Mouse (Mus musculus) forebrain, embryonic 12.5 days (tissue): Measurements from ENCODE around the gene Btbd9. TPM values are rescaled to one million over a fixed set of nuclear protein-coding genes. Genes with fewer than 3 reads are reported as not detected.

Experiments
- ATAC-seq: fragments of 200-750 bp; cut with Nextera tagmentation; 2 replicates; pipeline ENCODE4 v1.8.0; 2017; ENCODE audit warnings: moderate TSS enrichment; ENCODE audit not compliant: low FRiP score
- H3K27ac ChIP-seq: fragments of 300-500 bp; sonication (generic); 2 replicates; pipeline ENCODE4 v1.5.1; 2016; ENCODE audit warnings: mild to moderate bottlenecking
- H3K27me3 ChIP-seq: fragments of 300-500 bp; sonication (generic); 2 replicates; pipeline ENCODE4 v1.6.1; 2016; ENCODE audit warnings: mild to moderate bottlenecking
- H3K36me3 ChIP-seq: fragments of 300-500 bp; sonication (generic); replicated peaks from 2 replicates; pipeline ENCODE4 v1.6.1; 2016; ENCODE audit warnings: mild to moderate bottlenecking
- H3K4me1 ChIP-seq: fragments of 300-500 bp; sonication (generic); 2 replicates; pipeline ENCODE4 v1.6.1; 2016
- H3K4me2 ChIP-seq: fragments of 300-500 bp; sonication (generic); 2 replicates; pipeline ENCODE4 v1.6.1; 2016; ENCODE audit warnings: mild to moderate bottlenecking, moderate library complexity
- H3K4me3 ChIP-seq: fragments of 300-500 bp; sonication (generic); replicated peaks from 2 replicates; pipeline ENCODE4 v1.5.1; 2016; ENCODE audit warnings: mild to moderate bottlenecking
- H3K9ac ChIP-seq: fragments of 300-500 bp; sonication (generic); 2 replicates; pipeline ENCODE4 v1.6.1; 2016; ENCODE audit warnings: mild to moderate bottlenecking
- H3K9me3 ChIP-seq: fragments of 300-500 bp; sonication (generic); 2 replicates; pipeline ENCODE4 v1.6.1; 2016
- WGBS: fragments of 180-500 bp; shearing (Covaris S2); methylation state at CpG from one replicate; pipeline ENCODE4 v1.1.7; 2016; 5-methylcytosine and 5-hydroxymethylcytosine counted together
- polyA plus RNA-seq: library from polyadenylated mRNA; unstranded; fragments of >200 nt; fragmentation: Nextera tagmentation; extraction: Ambion mirVana; gene quantifications from 2 replicates; pipeline ENCODE4 v1.2.1, GENCODE M21; 2016

The Btbd9 gene
- polyA plus RNA-seq, 1 experiment from 2014 or later: 85.9 TPM

DNA sequence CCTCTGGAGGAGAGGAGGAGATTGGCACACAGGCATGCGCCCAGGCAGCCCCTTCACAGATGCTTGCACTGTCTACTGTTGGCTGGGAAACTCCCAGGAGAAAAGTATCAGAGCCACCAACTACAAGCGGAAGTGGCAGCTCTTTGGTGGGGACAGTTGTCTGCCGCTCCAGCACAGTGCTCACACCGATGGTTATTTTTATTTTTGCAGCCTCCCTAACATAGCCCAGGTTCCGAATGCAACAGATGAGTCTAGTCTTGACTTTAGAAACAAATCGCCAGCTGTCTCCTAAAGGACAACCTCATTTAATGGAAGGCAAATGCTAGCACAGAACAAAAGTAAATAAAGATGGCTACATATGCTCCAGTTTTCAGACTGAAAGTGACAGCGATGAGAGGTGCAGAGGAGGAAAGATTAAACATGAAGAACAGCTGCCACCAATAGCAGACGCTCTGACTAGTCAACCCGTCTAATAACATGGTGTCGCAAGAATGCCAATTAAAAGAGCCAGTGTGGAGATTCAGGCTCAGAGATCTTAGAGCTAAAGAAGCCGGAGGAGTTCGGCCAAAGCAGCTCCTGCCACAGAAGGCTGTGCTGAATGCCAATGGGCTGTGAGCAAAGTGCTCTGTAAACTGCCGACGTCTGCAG is 108.6 kb downstream of the Btbd9 start:
- Histone ChIP-seq H3K4me2 (peak overlapping the region; percentile 24), H3K4me3 (no peak overlapping the region), H3K9ac (no peak overlapping the region), H3K4me1 (peaks cover 63% of the 10 kb centered on the region), H3K27me3 (peaks cover 3% of the 10 kb centered on the region; the same call in 1 of the 2 replicates), H3K9me3 (no peaks in the 10 kb centered on the region), H3K36me3 (no peaks in the 10 kb centered on the region), H3K27ac (peak overlapping the region; percentile 75)
- 27% methylated on average over 14 of the region's 14 CpGs for WGBS
- peak; percentile 74 for ATAC-seq

- ATAC-seq: no peak
- Histone ChIP-seq H3K4me1 (peaks cover 57% of the 10 kb centered on the region), H3K4me2 (no peak overlapping the region), H3K4me3 (no peak overlapping the region), H3K36me3 (no peaks in the 10 kb centered on the region), H3K27me3 (peaks cover 3% of the 10 kb centered on the region; the same call in 1 of the 2 replicates), H3K9ac (no peak overlapping the region), H3K27ac (no peak overlapping the region), H3K9me3 (no peaks in the 10 kb centered on the region)
- WGBS: 85% methylated on average over 6 of the region's 6 CpGs
These were observed 111.1 kb downstream of the Btbd9 start for GRCm38 (mm10) chr17:30465060-30465762.

GRCm38 (mm10) chr17:30464240-30464745 is 112.0 kb downstream of the Btbd9 start:
- Histone ChIP-seq H3K4me2 (no peak overlapping the region), H3K9me3 (no peaks in the 10 kb centered on the region), H3K36me3 (no peaks in the 10 kb centered on the region), H3K4me3 (no peak overlapping the region), H3K27me3 (peaks cover 3% of the 10 kb centered on the region; the same call in 1 of the 2 replicates), H3K9ac (no peak overlapping the region), H3K27ac (no peak overlapping the region), H3K4me1 (peaks cover 53% of the 10 kb centered on the region)
- no peak for ATAC-seq
- 55% methylated on average over 5 of the region's 5 CpGs for WGBS

DNA sequence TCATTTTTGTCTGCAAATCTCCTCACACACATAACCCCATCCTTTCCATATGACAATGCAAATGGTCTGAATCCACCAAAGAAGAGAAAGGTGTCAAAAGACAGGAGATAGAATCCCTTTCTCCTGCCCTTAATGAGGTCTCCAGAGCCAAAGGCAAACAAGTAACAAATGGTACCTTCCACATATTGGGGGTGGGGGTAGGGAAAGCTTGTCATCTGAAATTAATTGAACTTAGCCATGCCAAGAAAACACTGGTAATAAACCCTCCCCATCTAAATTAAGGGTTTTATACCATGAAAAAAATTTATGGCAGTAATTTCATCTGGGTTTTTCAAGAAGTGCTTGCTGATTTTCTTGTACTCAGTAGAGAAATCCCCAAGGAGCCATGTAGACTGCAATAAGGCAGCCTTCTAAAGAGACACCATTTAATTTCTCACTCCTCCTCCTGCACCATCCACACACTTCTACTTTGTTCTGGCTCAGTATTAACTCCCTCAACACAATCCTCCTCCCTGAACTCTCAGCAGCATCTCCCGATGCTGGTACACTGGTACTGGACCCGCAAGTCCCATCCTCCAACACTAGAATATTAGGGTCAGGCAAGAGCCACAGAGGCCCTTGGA is 115.5 kb downstream of the Btbd9 start:
- peaks cover 3% of the 10 kb centered on the region; the same call in 1 of the 2 replicates for H3K27me3 ChIP-seq
- H3K9me3 ChIP-seq: no peaks in the 10 kb centered on the region
- no peak for ATAC-seq
- H3K4me3 ChIP-seq: no peak overlapping the region
- no peak overlapping the region for H3K4me2 ChIP-seq
- H3K9ac ChIP-seq: no peak overlapping the region
- WGBS: 85% methylated on average over 2 of the region's 2 CpGs
- peaks cover 52% of the 10 kb centered on the region for H3K4me1 ChIP-seq
- H3K27ac ChIP-seq: no peak overlapping the region
- no peaks in the 10 kb centered on the region for H3K36me3 ChIP-seq

DNA sequence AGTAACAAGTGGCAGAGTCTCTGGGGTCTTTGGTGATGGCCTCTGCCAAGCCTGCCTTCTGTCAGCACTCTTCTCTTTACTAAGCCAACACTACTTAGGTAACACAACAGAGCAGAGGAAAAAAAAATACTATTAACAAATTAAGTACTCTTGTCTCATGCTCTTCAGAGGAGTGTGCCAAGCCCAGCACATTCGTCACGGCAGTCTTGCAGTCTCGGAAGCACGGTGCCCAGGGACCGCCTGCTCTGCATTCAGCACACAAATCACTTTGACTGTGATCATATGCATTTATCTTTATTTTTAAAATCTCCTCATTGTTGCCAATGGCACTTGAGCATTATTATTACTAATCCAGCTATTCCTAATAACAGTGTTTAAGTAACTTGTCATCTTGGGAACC is 116.6 kb downstream of the Btbd9 start:
- 71% methylated on average over 5 of the region's 5 CpGs for WGBS
- H3K4me1 ChIP-seq: peaks cover 52% of the 10 kb centered on the region
- H3K36me3 ChIP-seq: no peaks in the 10 kb centered on the region
- no peak overlapping the region for H3K9ac ChIP-seq
- no peak overlapping the region for H3K27ac ChIP-seq
- H3K4me3 ChIP-seq: no peak overlapping the region
- H3K27me3 ChIP-seq: no peaks in the 10 kb centered on the region
- no peak overlapping the region for H3K4me2 ChIP-seq
- ATAC-seq: no peak
- no peaks in the 10 kb centered on the region for H3K9me3 ChIP-seq

DNA sequence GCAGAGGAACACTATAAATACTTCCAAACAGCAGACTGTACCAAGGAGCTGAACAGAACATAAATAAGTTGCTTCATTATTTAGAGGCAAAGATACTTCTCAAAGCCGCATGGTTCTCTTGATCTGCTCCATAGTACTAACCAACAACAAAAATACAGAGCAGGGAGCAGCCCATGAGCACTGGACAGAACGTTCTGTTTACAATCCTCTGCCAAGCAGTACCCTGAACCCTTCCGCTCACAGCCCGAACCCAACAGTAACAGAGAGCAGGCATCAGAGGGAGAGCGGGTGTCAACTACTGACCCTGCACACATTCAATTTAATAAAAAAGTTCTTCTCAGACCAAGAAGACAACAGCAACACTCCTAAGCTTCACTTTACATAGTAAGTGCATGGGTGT is 117.4 kb downstream of the Btbd9 start:
- Histone ChIP-seq H3K4me1 (peaks cover 52% of the 10 kb centered on the region), H3K36me3 (no peaks in the 10 kb centered on the region), H3K4me2 (no peak overlapping the region), H3K4me3 (no peak overlapping the region), H3K27ac (no peak overlapping the region), H3K27me3 (no peaks in the 10 kb centered on the region), H3K9me3 (no peaks in the 10 kb centered on the region), H3K9ac (no peak overlapping the region)
- no peak for ATAC-seq
- 92% methylated on average over 5 of the region's 5 CpGs for WGBS

DNA sequence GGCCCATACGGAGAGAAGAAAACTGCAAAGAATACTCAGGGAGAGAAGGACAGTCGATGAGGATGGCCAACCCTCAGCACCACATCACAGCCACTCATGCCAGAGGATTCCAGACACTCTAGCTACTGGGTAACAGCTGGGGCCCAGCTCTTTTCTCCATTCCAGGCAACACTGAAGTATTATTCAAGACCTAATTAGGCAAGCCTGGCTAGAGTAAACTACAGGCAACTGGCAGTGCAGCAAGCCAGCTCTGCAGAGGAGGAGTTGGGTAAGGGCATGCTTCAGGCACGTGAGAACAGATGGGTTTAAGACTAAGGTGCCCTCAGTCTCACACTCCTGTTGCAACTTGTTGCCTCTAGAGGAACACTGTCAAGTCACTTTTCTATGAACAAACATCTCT is 118.0 kb downstream of the Btbd9 start:
- H3K4me1 ChIP-seq: peaks cover 48% of the 10 kb centered on the region
- no peak overlapping the region for H3K9ac ChIP-seq
- no peaks in the 10 kb centered on the region for H3K9me3 ChIP-seq
- H3K4me2 ChIP-seq: no peak overlapping the region
- no peak for ATAC-seq
- no peak overlapping the region for H3K4me3 ChIP-seq
- no peaks in the 10 kb centered on the region for H3K27me3 ChIP-seq
- no peaks in the 10 kb centered on the region for H3K36me3 ChIP-seq
- peak overlapping the region; percentile 38; the same call in 1 of the 2 replicates for H3K27ac ChIP-seq
- 67% methylated on average over 3 of the region's 3 CpGs for WGBS

DNA sequence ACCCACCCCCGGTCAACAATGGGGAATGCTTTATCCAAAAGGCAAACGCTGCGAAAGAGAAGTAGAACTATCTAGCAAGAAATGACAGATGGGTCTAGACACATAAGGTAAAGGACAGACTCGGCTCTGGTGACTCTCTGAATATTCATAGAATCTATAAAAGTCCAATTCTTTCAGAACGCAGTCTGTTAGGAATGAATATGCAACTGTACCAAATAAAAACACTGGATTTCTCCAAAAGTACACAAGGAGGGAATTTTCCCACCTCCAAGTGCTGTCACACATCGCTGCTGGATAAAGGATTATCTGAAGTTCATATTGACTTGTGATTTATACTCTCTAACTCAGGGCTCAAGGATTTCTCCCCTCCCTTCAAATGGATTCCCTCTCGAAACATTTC is 118.8 kb downstream of the Btbd9 start:
- H3K4me2 ChIP-seq: no peak overlapping the region
- no peak overlapping the region for H3K9ac ChIP-seq
- H3K27ac ChIP-seq: no peak overlapping the region
- H3K4me1 ChIP-seq: peaks cover 46% of the 10 kb centered on the region
- ATAC-seq: no peak
- H3K9me3 ChIP-seq: no peaks in the 10 kb centered on the region
- no peaks in the 10 kb centered on the region for H3K36me3 ChIP-seq
- WGBS: 80% methylated on average over 7 of the region's 7 CpGs
- no peak overlapping the region for H3K4me3 ChIP-seq
- H3K27me3 ChIP-seq: no peaks in the 10 kb centered on the region

- H3K9me3 ChIP-seq: no peaks in the 10 kb centered on the region
- H3K4me3 ChIP-seq: no peak overlapping the region
- H3K36me3 ChIP-seq: no peaks in the 10 kb centered on the region
- 75% methylated on average over 12 of the region's 12 CpGs for WGBS
- no peak for ATAC-seq
- no peaks in the 10 kb centered on the region for H3K27me3 ChIP-seq
- no peak overlapping the region for H3K4me2 ChIP-seq
- no peak overlapping the region for H3K9ac ChIP-seq
- H3K27ac ChIP-seq: no peak overlapping the region
- peaks cover 46% of the 10 kb centered on the region for H3K4me1 ChIP-seq
These were observed 120.0 kb downstream of the Btbd9 start for GRCm38 (mm10) chr17:30456293-30456692.

GRCm38 (mm10) chr17:30454862-30455243 is 121.4 kb downstream of the Btbd9 start:
- no peak overlapping the region for H3K4me2 ChIP-seq
- H3K4me3 ChIP-seq: no peak overlapping the region
- no peaks in the 10 kb centered on the region for H3K36me3 ChIP-seq
- peaks cover 37% of the 10 kb centered on the region for H3K4me1 ChIP-seq
- no peaks in the 10 kb centered on the region for H3K9me3 ChIP-seq
- no peak for ATAC-seq
- H3K27ac ChIP-seq: no peak overlapping the region
- 16% methylated on average over 3 of the region's 3 CpGs for WGBS
- no peak overlapping the region for H3K9ac ChIP-seq
- no peaks in the 10 kb centered on the region for H3K27me3 ChIP-seq

DNA sequence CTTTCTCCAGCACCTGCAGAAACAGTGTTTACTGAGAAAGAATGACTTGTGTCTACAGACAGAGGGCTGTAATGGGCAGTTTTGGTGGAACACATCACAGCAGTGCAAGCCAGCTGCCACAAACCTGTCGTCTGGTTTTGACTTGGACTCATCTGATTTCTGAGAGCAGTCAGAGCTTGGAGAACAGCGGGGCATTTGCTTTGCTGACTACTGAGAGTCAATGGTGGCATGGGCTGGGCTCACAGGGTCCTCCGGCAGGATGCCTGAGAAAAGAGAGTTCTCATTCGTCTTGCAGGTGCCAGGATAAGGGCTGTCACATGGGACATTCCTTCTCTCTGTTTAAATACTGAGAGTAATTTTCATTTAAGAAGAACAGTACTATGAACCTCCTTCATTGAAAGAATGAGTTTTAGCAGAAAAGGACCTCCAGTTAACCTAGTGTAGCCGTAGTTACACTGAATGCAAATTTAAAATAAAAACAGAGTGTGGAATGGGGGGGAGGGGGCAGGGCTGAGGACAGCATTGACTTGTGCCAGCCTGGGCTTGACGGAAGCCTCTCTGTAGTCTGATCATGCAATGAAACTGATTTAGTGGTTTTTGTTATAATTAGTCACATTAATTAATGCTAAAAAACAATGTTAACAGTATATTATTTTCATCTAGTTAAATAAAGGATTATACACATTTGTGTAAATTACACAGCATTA is 122.0 kb downstream of the Btbd9 start:
- Histone ChIP-seq H3K36me3 (no peaks in the 10 kb centered on the region), H3K9ac (no peak overlapping the region), H3K4me1 (peaks cover 37% of the 10 kb centered on the region), H3K27ac (0 out of 2 replicates have a peak overlapping the region, but pooled peaks have one; percentile 43), H3K9me3 (no peaks in the 10 kb centered on the region), H3K27me3 (no peaks in the 10 kb centered on the region), H3K4me3 (no peak overlapping the region), H3K4me2 (no peak overlapping the region)
- ATAC-seq: peak; percentile 49; the same call in 1 of the 2 replicates
- 39% methylated on average over 6 of the region's 6 CpGs for WGBS

DNA sequence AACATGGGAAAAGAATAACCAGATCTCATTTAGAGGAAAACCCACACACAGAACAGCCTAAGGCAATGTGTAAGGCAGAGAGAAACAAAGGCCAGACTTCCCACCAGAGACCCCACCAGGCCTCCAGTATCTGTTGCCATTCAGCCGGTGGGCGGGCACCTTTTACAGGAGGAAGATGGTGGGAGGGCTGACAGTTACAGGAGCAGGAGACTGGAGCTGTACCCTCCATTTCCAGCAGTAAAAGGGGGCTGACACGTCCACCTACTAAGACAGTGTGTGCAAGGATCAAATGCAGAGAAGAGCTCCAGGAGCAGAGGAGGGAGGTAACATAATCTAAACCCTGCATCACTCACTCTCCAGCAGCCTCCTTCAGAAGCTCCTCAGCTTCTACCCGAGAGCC is 123.0 kb downstream of the Btbd9 start:
- Histone ChIP-seq H3K9ac (no peak overlapping the region), H3K4me1 (peaks cover 30% of the 10 kb centered on the region), H3K36me3 (no peaks in the 10 kb centered on the region), H3K4me2 (no peak overlapping the region), H3K4me3 (no peak overlapping the region), H3K9me3 (no peaks in the 10 kb centered on the region), H3K27me3 (no peaks in the 10 kb centered on the region), H3K27ac (no peak overlapping the region)
- no peak for ATAC-seq
- 44% methylated on average over 4 of the region's 4 CpGs for WGBS
